Mouse (Mus musculus) heart, adult 2 months (tissue): ENCODE measurements around the gene Unc5c. TPM values are rescaled to one million over a fixed set of nuclear protein-coding genes. Genes with fewer than 3 reads are reported as not detected.

Experiments used
- DNase-seq, 2 experiments: peaks; one replicate each; pipeline ENCODE4 v3.0.0; 2021
- H3K27ac ChIP-seq: fragments of 200-600 bp; 2 replicates; pipeline ENCODE4 v1.8.1; 2022
- H3K27me3 ChIP-seq: fragments of 200-500 bp; 2 replicates; pipeline ENCODE4 v1.6.1; 2012; ENCODE audit warnings: mild to moderate bottlenecking, low read length, inconsistent platforms, mixed read lengths; ENCODE audit not compliant: control insufficient read depth, insufficient read depth
- H3K36me3 ChIP-seq: fragments of 200-500 bp; 2 replicates; pipeline ENCODE4 v1.6.1; 2012; ENCODE audit warnings: low read length, inconsistent platforms; ENCODE audit not compliant: control insufficient read depth, insufficient read depth
- H3K4me1 ChIP-seq: fragments of 200-500 bp; 2 replicates; pipeline ENCODE4 v1.6.1; 2011; ENCODE audit warnings: low read length; ENCODE audit not compliant: control insufficient read depth, insufficient read depth
- H3K4me3 ChIP-seq: fragments of 200-600 bp; 2 replicates; pipeline ENCODE4 v1.8.1; 2022
- H3K79me2 ChIP-seq: fragments of 200-500 bp; replicated peaks from 2 replicates; pipeline ENCODE4 v1.6.1; 2012; ENCODE audit warnings: mild to moderate bottlenecking, inconsistent platforms, low read length, moderate library complexity, mixed read lengths; ENCODE audit not compliant: control insufficient read depth, insufficient read depth
- H3K9ac ChIP-seq: fragments of 200-500 bp; 2 replicates; pipeline ENCODE4 v1.6.1; 2012; ENCODE audit warnings: low read depth, mild to moderate bottlenecking, control low read depth, inconsistent platforms, low read length, mixed read lengths
- CTCF ChIP-seq: fragments of 200-600 bp; IDR thresholded peaks from 2 replicates; pipeline ENCODE4 v1.8.1; 2022; ENCODE audit warnings: antibody characterized with exemption, mild to moderate bottlenecking, moderate library complexity
- EP300 ChIP-seq: fragments of 200-500 bp; IDR thresholded peaks from 2 replicates; pipeline ENCODE4 v1.6.1; 2011; ENCODE audit warnings: low read depth, low read length, control low read depth; ENCODE audit not compliant: insufficient read depth
- POLR2A ChIP-seq: fragments of 200-500 bp; IDR thresholded peaks from 2 replicates; pipeline ENCODE4 v1.6.1; 2011; ENCODE audit warnings: mild to moderate bottlenecking, low read depth, low read length, control low read depth; ENCODE audit not compliant: insufficient read depth
- WGBS: fragments of 180-500 bp; shearing (Covaris S2); methylation state at CpG from one replicate; pipeline ENCODE4 v1.1.7; 2018; 5-methylcytosine and 5-hydroxymethylcytosine counted together
- intact Hi-C: fragments of 180-260 bp; cut with DNase I; formaldehyde crosslinking; loops from one replicate; pipeline ENCODE4 v1.15.1; 2025
- polyA plus RNA-seq: library from polyadenylated mRNA; depleted of rRNA; stranded (reverse); fragments of >200 nt; gene quantifications from 2 replicates; pipeline ENCODE4 v1.2.3, GENCODE M21; 2012
- total RNA-seq, 2 experiments: library from RNA; stranded (reverse); gene quantifications; 2 replicates each; pipeline ENCODE4 v1.2.3; 2021

The Unc5c gene
- total and polyA plus RNA-seq, 3 experiments: 0.25 to 0.32 (median 0.26) TPM

- no peak overlapping the region for H3K9ac ChIP-seq
- no peaks in the 10 kb centered on the region for H3K36me3 ChIP-seq
- 73% methylated on average over 4 of the region's 4 CpGs for WGBS
- H3K4me3 ChIP-seq: no peak overlapping the region
- no peaks in the 10 kb centered on the region for H3K4me1 ChIP-seq
- intact Hi-C loops: no loop called here
- H3K27ac ChIP-seq: no peak overlapping the region
- TF ChIP-seq POLR2A (no peak), EP300 (no peak), CTCF (no peak)
- DNase-seq: no peak
- no peaks in the 10 kb centered on the region for H3K79me2 ChIP-seq
- no peaks in the 10 kb centered on the region for H3K27me3 ChIP-seq
Observed at GRCm38 (mm10) chr3:141748694-141749381, 283.8 kb downstream of the Unc5c start.

- intact Hi-C loops: no loop called here
- Histone ChIP-seq H3K36me3 (no peaks in the 10 kb centered on the region), H3K4me1 (no peaks in the 10 kb centered on the region), H3K4me3 (no peak overlapping the region), H3K27ac (no peak overlapping the region), H3K27me3 (no peaks in the 10 kb centered on the region), H3K9ac (no peak overlapping the region), H3K79me2 (no peaks in the 10 kb centered on the region)
- TF ChIP-seq EP300 (no peak), POLR2A (no peak), CTCF (no peak)
- WGBS: 61% methylated on average over 7 of the region's 7 CpGs
- DNase-seq: no peak
Observed at GRCm38 (mm10) chr3:141752172-141752571, 287.2 kb downstream of the Unc5c start.

- Histone ChIP-seq H3K27ac (no peak overlapping the region), H3K27me3 (no peaks in the 10 kb centered on the region), H3K36me3 (no peaks in the 10 kb centered on the region), H3K4me1 (no peaks in the 10 kb centered on the region), H3K4me3 (no peak overlapping the region), H3K79me2 (no peaks in the 10 kb centered on the region), H3K9ac (no peak overlapping the region)
- no peak for DNase-seq
- 63% methylated on average over 3 of the region's 3 CpGs for WGBS
- TF ChIP-seq POLR2A (no peak), EP300 (no peak), CTCF (no peak)
- intact Hi-C loops: no loop called here
Observed at GRCm38 (mm10) chr3:141757259-141757658, 292.2 kb downstream of the Unc5c start.

- H3K27me3 ChIP-seq: no peaks in the 10 kb centered on the region
- no peak overlapping the region for H3K4me3 ChIP-seq
- no peaks in the 10 kb centered on the region for H3K4me1 ChIP-seq
- TF ChIP-seq EP300: no peak
- no peak for TF ChIP-seq POLR2A
- no peak for TF ChIP-seq CTCF
- 60% methylated on average over 8 of the region's 8 CpGs for WGBS
- H3K27ac ChIP-seq: no peak overlapping the region
- H3K9ac ChIP-seq: no peak overlapping the region
- no peak for DNase-seq
- no peaks in the 10 kb centered on the region for H3K79me2 ChIP-seq
- H3K36me3 ChIP-seq: no peaks in the 10 kb centered on the region
- intact Hi-C loops: no loop called here
Observed at GRCm38 (mm10) chr3:141778411-141778919, 313.4 kb downstream of the Unc5c start.

GRCm38 (mm10) chr3:141779186-141779585, 314.2 kb downstream of the Unc5c start:
- no peaks in the 10 kb centered on the region for H3K4me1 ChIP-seq
- intact Hi-C loops: no loop called here
- no peaks in the 10 kb centered on the region for H3K79me2 ChIP-seq
- DNase-seq: no peak
- TF ChIP-seq POLR2A: no peak
- no peak for TF ChIP-seq CTCF
- no peak for TF ChIP-seq EP300
- H3K27ac ChIP-seq: no peak overlapping the region
- no peak overlapping the region for H3K9ac ChIP-seq
- no peak overlapping the region for H3K4me3 ChIP-seq
- H3K27me3 ChIP-seq: no peaks in the 10 kb centered on the region
- WGBS: 53% methylated on average over 3 of the region's 3 CpGs
- H3K36me3 ChIP-seq: no peaks in the 10 kb centered on the region

GRCm38 (mm10) chr3:141782553-141782952, 317.5 kb downstream of the Unc5c start:
- no peak overlapping the region for H3K4me3 ChIP-seq
- no peak overlapping the region for H3K9ac ChIP-seq
- TF ChIP-seq CTCF (no peak), POLR2A (no peak), EP300 (no peak)
- H3K79me2 ChIP-seq: no peaks in the 10 kb centered on the region
- no peak for DNase-seq
- no peaks in the 10 kb centered on the region for H3K27me3 ChIP-seq
- WGBS: 82% methylated on average over 4 of the region's 4 CpGs
- intact Hi-C loops: no loop called here
- H3K27ac ChIP-seq: no peak overlapping the region
- no peaks in the 10 kb centered on the region for H3K36me3 ChIP-seq
- no peaks in the 10 kb centered on the region for H3K4me1 ChIP-seq
